Mouse (Mus musculus): ENCODE results near the gene Megf11. TPM values are rescaled to one million over a fixed set of nuclear protein-coding genes. Genes with fewer than 3 reads are reported as not detected.
"Not testable (repeated sequence)": the region's sequence is repeated elsewhere in the genome, so short reads cannot be mapped to it uniquely, and the experiment has no call there.

Gene Megf11
- polyA plus RNA-seq, 1 experiment, result 0.09 TPM

- H3K4me3 ChIP-seq (ENCODE audit: insufficient read depth, low read length), result no peak overlapping the region
- H3K27ac ChIP-seq (ENCODE audit: insufficient read depth, low read length), result no peak overlapping the region
- no peaks in the 10 kb centered on the region for H3K4me1 ChIP-seq (ENCODE audit: control insufficient read depth, insufficient read depth, low read length)
- TF ChIP-seq CTCF (IDR thresholded peaks at IDR 0.05; ENCODE audit: borderline replicate concordance, insufficient read depth, low read length) (no peak), POLR2A (IDR thresholded peaks at IDR 0.05; ENCODE audit: low read depth, low read length) (no peak)
These were observed 279.2 kb downstream of the Megf11 start for GRCm38 (mm10) chr9:64664612-64665011.

- H3K27ac ChIP-seq (ENCODE audit: insufficient read depth, low read length), result no peak overlapping the region
- no peaks in the 10 kb centered on the region for H3K4me1 ChIP-seq (ENCODE audit: control insufficient read depth, insufficient read depth, low read length)
- H3K4me3 ChIP-seq (ENCODE audit: insufficient read depth, low read length), result no peak overlapping the region
- TF ChIP-seq CTCF (IDR thresholded peaks at IDR 0.05; ENCODE audit: borderline replicate concordance, insufficient read depth, low read length), result no peak
- no peak for TF ChIP-seq POLR2A (IDR thresholded peaks at IDR 0.05; ENCODE audit: low read depth, low read length)
These were observed 281.1 kb downstream of the Megf11 start for GRCm38 (mm10) chr9:64666549-64666948.

GRCm38 (mm10) chr9:64667513-64667912 lies 282.1 kb downstream of the Megf11 start:
- no peaks in the 10 kb centered on the region for H3K4me1 ChIP-seq (ENCODE audit: control insufficient read depth, insufficient read depth, low read length)
- H3K4me3 ChIP-seq (ENCODE audit: insufficient read depth, low read length), result no peak overlapping the region
- TF ChIP-seq POLR2A (IDR thresholded peaks at IDR 0.05; ENCODE audit: low read depth, low read length) (no peak), CTCF (IDR thresholded peaks at IDR 0.05; ENCODE audit: borderline replicate concordance, insufficient read depth, low read length) (no peak)
- H3K27ac ChIP-seq (ENCODE audit: insufficient read depth, low read length), result no peak overlapping the region

GRCm38 (mm10) chr9:64668001-64668400 lies 282.6 kb downstream of the Megf11 start:
- Histone ChIP-seq H3K27ac (ENCODE audit: insufficient read depth, low read length) (no peak overlapping the region), H3K4me3 (ENCODE audit: insufficient read depth, low read length) (no peak overlapping the region), H3K4me1 (ENCODE audit: control insufficient read depth, insufficient read depth, low read length) (no peaks in the 10 kb centered on the region)
- TF ChIP-seq CTCF (IDR thresholded peaks at IDR 0.05; ENCODE audit: borderline replicate concordance, insufficient read depth, low read length), result no peak
- no peak for TF ChIP-seq POLR2A (IDR thresholded peaks at IDR 0.05; ENCODE audit: low read depth, low read length)

GRCm38 (mm10) chr9:64671341-64672319 lies 286.2 kb downstream of the Megf11 start:
- H3K27ac ChIP-seq (ENCODE audit: insufficient read depth, low read length); H3K4me1 ChIP-seq (ENCODE audit: control insufficient read depth, insufficient read depth, low read length); H3K4me3 ChIP-seq (ENCODE audit: insufficient read depth, low read length): not testable (repeated sequence)

GRCm38 (mm10) chr9:64687122-64688014 lies 301.9 kb downstream of the Megf11 start:
- no peak for TF ChIP-seq POLR2A (IDR thresholded peaks at IDR 0.05; ENCODE audit: low read depth, low read length)
- TF ChIP-seq CTCF (IDR thresholded peaks at IDR 0.05; ENCODE audit: borderline replicate concordance, insufficient read depth, low read length), result no peak
- no peaks in the 10 kb centered on the region for H3K4me1 ChIP-seq (ENCODE audit: control insufficient read depth, insufficient read depth, low read length)
- H3K4me3 ChIP-seq (ENCODE audit: insufficient read depth, low read length), result no peak overlapping the region
- no peak overlapping the region for H3K27ac ChIP-seq (ENCODE audit: insufficient read depth, low read length)

GRCm38 (mm10) chr9:64688015-64688394 lies 302.6 kb downstream of the Megf11 start:
- no peak for TF ChIP-seq CTCF (IDR thresholded peaks at IDR 0.05; ENCODE audit: borderline replicate concordance, insufficient read depth, low read length)
- TF ChIP-seq POLR2A (IDR thresholded peaks at IDR 0.05; ENCODE audit: low read depth, low read length), result no peak
- H3K27ac ChIP-seq (ENCODE audit: insufficient read depth, low read length), result no peak overlapping the region

GRCm38 (mm10) chr9:64690771-64691170 lies 305.3 kb downstream of the Megf11 start:
- H3K27ac ChIP-seq (ENCODE audit: insufficient read depth, low read length), result no peak overlapping the region
- TF ChIP-seq POLR2A (IDR thresholded peaks at IDR 0.05; ENCODE audit: low read depth, low read length), result no peak
- TF ChIP-seq CTCF (IDR thresholded peaks at IDR 0.05; ENCODE audit: borderline replicate concordance, insufficient read depth, low read length), result no peak
- no peak overlapping the region for H3K4me3 ChIP-seq (ENCODE audit: insufficient read depth, low read length)
- no peaks in the 10 kb centered on the region for H3K4me1 ChIP-seq (ENCODE audit: control insufficient read depth, insufficient read depth, low read length)

More at GRCm38 (mm10) chr9:64688015-64688394, 302.6 kb downstream of the Megf11 start:
- Histone ChIP-seq H3K4me1 (ENCODE audit: control insufficient read depth, insufficient read depth, low read length) (no peaks in the 10 kb centered on the region), H3K4me3 (ENCODE audit: insufficient read depth, low read length) (no peak overlapping the region)

GRCm38 (mm10) chr9:64691176-64691575 lies 305.8 kb downstream of the Megf11 start:
- Histone ChIP-seq H3K4me3 (ENCODE audit: insufficient read depth, low read length) (no peak overlapping the region), H3K4me1 (ENCODE audit: control insufficient read depth, insufficient read depth, low read length) (no peaks in the 10 kb centered on the region; the same call in 1 of the 2 replicates), H3K27ac (ENCODE audit: insufficient read depth, low read length) (no peak overlapping the region)
- TF ChIP-seq CTCF (IDR thresholded peaks at IDR 0.05; ENCODE audit: borderline replicate concordance, insufficient read depth, low read length) (peak; percentile 60; the same call in 1 of the 2 replicates), POLR2A (IDR thresholded peaks at IDR 0.05; ENCODE audit: low read depth, low read length) (no peak)
